Mouse (Mus musculus): ENCODE data around the gene Zfp940. TPM values are rescaled to one million over a fixed set of nuclear protein-coding genes. Genes with fewer than 3 reads are reported as not detected.
"Not testable (repeated sequence)": the region's sequence is repeated elsewhere in the genome, so short reads cannot be mapped to it uniquely, and the experiment has no call there.

The Zfp940 gene
- total RNA-seq (2021): 1 to 10 TPM; 1.6 TPM
- long read RNA-seq, experiment 1, partial matches to known transcripts: 1 of 2 reads
- long read RNA-seq, experiment 1, other reads (novel, unspliced or antisense): 1 of 2 reads
- long read RNA-seq, experiment 2: 0 reads

GRCm38 (mm10) chr7:29853219-29853842, at the start of gene Zfp940:
TSS of gene Zfp940 (minus strand) at chr7:29853669.
- DNase-seq: peak; percentile 64

GRCm38 (mm10) chr7:29898351-29898750, 44.9 kb upstream of the Zfp940 start:
- DNase-seq: no peak

- DNase-seq: no peak
These were observed 39.3 kb upstream of the Zfp940 start for GRCm38 (mm10) chr7:29892756-29893155.

DNA sequence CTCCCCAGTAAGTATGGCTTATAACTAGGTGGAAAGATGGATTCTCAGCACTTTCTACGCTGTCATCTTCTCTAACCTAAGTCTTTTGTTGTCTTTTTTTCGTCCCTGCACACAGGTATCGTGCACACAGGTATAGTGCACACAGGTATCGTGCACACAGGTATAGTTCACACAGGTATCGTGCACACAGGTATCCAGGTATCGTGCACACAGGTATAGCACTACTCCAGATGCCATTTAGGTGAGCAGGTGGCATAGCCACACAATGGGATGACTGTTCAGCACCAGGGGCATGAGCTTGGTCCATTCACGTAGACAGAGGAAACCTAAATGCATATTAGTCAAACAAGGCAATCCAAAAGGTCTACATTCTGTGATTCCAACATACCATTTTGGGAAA, 37.0 kb upstream of the Zfp940 start:
- no peak for DNase-seq

GRCm38 (mm10) chr7:29880916-29881315, 27.4 kb upstream of the Zfp940 start:
- no peak for DNase-seq

DNA sequence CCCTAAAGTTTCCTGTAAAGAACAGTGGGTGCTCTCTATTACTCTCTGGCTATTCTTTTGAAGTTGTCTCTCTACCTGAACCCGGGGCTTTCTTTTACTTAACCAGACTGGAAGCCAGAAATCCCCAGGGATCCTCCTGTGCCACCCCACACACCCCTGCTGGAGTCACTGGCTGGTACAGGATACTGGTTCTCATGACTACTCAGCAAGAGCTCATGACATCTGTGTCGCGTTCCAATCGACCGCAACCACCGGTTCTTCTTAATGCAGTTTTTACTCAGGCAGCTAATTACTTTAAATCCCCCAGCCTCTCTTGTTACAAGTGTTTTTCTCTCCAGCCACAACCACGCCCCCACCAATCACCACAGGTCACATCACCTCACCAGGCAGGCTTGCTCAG, 26.6 kb upstream of the Zfp940 start:
- DNase-seq: no peak

GRCm38 (mm10) chr7:29877561-29877960, 24.1 kb upstream of the Zfp940 start:
- DNase-seq: not testable (repeated sequence)

DNA sequence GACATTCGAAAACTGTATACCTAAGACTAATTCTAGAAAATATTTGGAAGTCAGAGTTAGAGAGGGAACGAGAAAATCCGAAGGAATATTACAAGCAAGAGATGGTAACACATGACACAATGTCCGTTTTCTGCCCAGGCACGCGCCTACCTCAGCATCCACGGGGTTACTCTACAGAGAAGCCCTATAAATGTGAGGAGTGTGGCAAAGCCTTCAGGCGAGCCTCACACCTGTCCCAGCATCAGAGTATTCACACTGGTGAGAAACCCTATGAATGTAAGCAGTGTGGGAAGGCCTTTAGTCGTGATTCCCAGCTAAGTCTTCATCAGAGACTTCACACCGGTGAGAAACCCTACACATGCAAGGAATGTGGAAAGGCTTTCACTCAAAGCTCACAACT, 20.8 kb upstream of the Zfp940 start:
- DNase-seq: no peak

- DNase-seq: no peak
These were observed 8.2 kb upstream of the Zfp940 start for GRCm38 (mm10) chr7:29861660-29862059.

DNA sequence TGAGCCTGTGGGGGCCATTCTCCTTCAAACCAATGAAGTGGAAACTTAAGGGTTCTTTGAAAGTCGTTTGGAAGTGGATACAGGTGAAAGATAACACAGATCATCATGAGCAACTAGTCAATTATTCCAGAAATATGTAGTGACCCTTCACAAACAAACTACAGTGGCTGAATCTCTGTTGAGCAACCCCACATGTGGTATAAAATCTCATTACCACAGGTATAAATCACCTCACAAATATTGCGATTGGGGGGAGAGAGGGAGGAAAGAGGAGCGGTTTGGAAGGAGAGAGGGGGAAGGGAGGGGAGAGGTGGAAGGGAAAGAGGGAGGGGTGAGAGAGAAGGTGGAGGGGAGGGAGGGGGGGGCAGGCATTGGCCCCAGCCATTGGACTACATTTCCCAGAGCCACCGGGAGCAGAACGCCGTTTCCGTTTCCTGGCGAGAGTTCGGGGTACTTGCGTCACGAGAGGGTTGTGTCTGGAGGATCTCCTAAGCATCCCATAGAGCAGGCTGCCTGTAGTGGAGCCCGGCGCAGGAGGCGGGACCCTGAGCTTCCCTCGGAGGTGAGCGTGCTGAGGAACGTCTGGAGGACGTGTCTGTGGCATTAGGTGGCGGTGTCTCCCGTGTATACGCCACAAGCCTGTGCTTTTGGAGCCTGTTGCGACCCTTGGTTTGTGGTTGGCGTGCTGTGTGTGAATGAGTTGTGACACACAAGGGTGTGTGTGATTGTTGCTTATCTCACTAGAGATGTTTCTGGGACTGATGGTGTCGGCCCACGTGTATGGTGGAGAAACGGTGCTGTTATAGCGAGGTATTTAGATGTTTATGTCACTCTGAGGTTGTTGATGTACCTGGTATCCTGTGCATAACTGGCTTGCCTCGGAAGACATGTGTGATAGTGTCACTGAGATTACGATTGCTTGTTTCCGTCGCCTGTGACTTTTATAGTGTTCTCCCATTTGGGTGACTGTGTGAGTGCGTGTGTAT, 6.4 kb upstream of the Zfp940 start, which contains the start of gene Zfp420:
Gene Zfp420 (plus strand): TSS at position 448 of the 986 bp plus-strand sequence.
- DNase-seq: peak; percentile 86

- DNase-seq: no peak
These were observed 644 bp downstream of the Zfp940 start for GRCm38 (mm10) chr7:29852831-29853218.

GRCm38 (mm10) chr7:29844616-29845015, 8.9 kb downstream of the Zfp940 start:
- no peak for DNase-seq

- DNase-seq: no peak
These were observed 11.4 kb downstream of the Zfp940 start for GRCm38 (mm10) chr7:29842105-29842504.

- DNase-seq: no peak
These were observed 14.2 kb downstream of the Zfp940 start for GRCm38 (mm10) chr7:29839256-29839655.

DNA sequence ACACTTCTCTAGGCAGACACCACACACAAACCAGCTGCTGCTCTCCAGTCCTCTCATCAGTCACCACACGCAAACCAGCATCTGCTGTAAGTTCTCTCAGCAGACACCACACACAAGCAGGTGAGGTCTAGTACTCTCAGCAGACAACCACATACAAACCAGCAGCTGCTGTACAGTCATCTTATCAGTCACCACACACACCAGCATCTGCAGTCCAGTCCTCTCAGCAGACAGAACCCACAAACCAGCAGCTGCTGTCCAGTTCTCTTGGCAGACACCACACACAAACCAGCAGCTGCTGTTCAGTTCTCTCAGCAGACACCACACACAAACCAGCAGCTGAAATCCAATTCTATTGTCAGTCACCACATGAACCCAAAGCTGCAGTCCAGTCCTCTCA, 16.7 kb downstream of the Zfp940 start:
- DNase-seq: no peak

- DNase-seq: no peak
These were observed 23.7 kb downstream of the Zfp940 start for GRCm38 (mm10) chr7:29829804-29830203.

- no peak for DNase-seq
These were observed 25.5 kb downstream of the Zfp940 start for GRCm38 (mm10) chr7:29828001-29828400.

DNA sequence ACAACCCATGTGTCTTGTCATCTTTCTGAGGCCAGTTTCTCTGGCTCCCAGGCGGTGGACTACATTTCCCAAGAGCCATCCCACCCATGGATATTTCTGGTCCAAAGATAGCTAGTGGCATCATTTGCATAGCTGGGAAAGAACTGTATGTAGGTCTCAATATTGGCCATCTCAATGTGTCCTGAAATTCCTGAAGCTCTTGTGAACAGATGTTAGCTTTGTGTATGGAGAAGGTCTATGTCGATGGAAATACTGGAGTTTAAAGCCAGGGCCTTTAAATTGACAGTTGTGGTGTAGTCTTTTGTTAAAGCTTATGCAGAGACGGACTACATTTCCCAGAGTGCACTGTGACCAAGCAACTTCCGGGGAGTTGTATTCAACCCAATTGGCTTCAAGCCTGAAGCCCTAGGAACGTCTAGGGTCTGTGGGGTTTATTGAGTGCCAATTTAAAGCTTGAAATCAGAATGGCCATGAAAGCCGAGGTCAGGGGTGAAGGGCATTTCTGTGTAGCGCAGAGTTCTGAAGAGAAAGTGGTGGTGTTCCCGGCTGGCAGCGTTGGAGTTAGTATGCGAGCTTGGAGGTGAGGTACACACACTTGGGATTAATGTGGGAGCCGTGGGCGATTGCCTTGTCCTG, 34.7 kb downstream of the Zfp940 start:
- peak; percentile 44 for DNase-seq

GRCm38 (mm10) chr7:29815910-29816429, 37.5 kb downstream of the Zfp940 start, which contains the start of gene Zfp790:
TSS of gene Zfp790 (plus strand) at chr7:29816114.
- peak; percentile 88 for DNase-seq

- DNase-seq: no peak
These were observed 38.2 kb downstream of the Zfp940 start for GRCm38 (mm10) chr7:29815061-29815784.

- no peak for DNase-seq
These were observed 39.1 kb downstream of the Zfp940 start for GRCm38 (mm10) chr7:29814381-29814780.
